Mouse (Mus musculus) heart, postnatal 10 days (tissue): ENCODE measurements around the gene Stab1. TPM values are rescaled to one million over a fixed set of nuclear protein-coding genes. Genes with fewer than 3 reads are reported as not detected.

Source experiments
- DNase-seq, 2 experiments: peaks; one replicate each; pipeline ENCODE4 v3.0.0; 2021
- intact Hi-C: fragments of 180-260 bp; cut with DNase I; formaldehyde crosslinking; loops from one replicate; pipeline ENCODE4 v1.15.1; 2025
- total RNA-seq, 2 experiments: library from RNA; stranded (reverse); gene quantifications; 2 replicates each; pipeline ENCODE4 v1.2.3; 2021

Gene Stab1
- total RNA-seq, 2 experiments from 2014 or later = 77.3 to 78.9 TPM

GRCm38 (mm10) chr14:31169508-31169907 lies 1.1 kb upstream of the Stab1 start:
- intact Hi-C loops = no loop called here
- DNase-seq = no peak

GRCm38 (mm10) chr14:31166827-31167226 lies 1.6 kb downstream of the Stab1 start:
- intact Hi-C loops = no loop called here
- no peak for DNase-seq

- peak; percentile 38 to 43 for DNase-seq
- intact Hi-C loops = loop anchor here (2.0 kb wide), 1 partner anchor 21 kb away; no protein-coding TSS in a partner anchor
Observed at GRCm38 (mm10) chr14:31165991-31166630, 2.3 kb downstream of the Stab1 start.

- intact Hi-C loops = loop anchor here (2.0 kb wide), 1 partner anchor 21 kb away; no protein-coding TSS in a partner anchor
- no peak for DNase-seq
Observed at GRCm38 (mm10) chr14:31165458-31165857, 3.0 kb downstream of the Stab1 start.

- peak; percentile 68 to 71 for DNase-seq
- intact Hi-C loops = loop anchor here (2.0 kb wide), 1 partner anchor 20 kb away; no protein-coding TSS in a partner anchor
Observed at GRCm38 (mm10) chr14:31165010-31165409, 3.4 kb downstream of the Stab1 start.

- peak; percentile 47 to 64 for DNase-seq
- intact Hi-C loops = loop anchor here (2.0 kb wide), 1 partner anchor 19 kb away; no protein-coding TSS in a partner anchor
Observed at GRCm38 (mm10) chr14:31164067-31164466, 4.4 kb downstream of the Stab1 start.

- DNase-seq = no peak
- intact Hi-C loops = loop anchor here (2.0 kb wide), 1 partner anchor 25 kb away; no protein-coding TSS in a partner anchor
Observed at GRCm38 (mm10) chr14:31161638-31162037, 6.8 kb downstream of the Stab1 start.

GRCm38 (mm10) chr14:31161191-31161590 lies 7.2 kb downstream of the Stab1 start:
- intact Hi-C loops = loop anchor here (2.0 kb wide), 1 partner anchor 24 kb away; no protein-coding TSS in a partner anchor
- DNase-seq = no peak

GRCm38 (mm10) chr14:31160196-31161150 lies 8.0 kb downstream of the Stab1 start:
- no peak for DNase-seq
- intact Hi-C loops = loop anchor here (2.0 kb wide), 1 partner anchor 24 kb away; no protein-coding TSS in a partner anchor

- DNase-seq = no peak
- intact Hi-C loops = loop anchor here (2.0 kb wide), 1 partner anchor 19 kb away; no protein-coding TSS in a partner anchor
Observed at GRCm38 (mm10) chr14:31145694-31146093, 22.7 kb downstream of the Stab1 start.

- intact Hi-C loops = no loop called here
- DNase-seq = no peak
Observed at GRCm38 (mm10) chr14:31141011-31141410, 27.4 kb downstream of the Stab1 start.

- no peak for DNase-seq
- intact Hi-C loops = no loop called here
Observed at GRCm38 (mm10) chr14:31140141-31140540, 28.3 kb downstream of the Stab1 start.

- DNase-seq = no peak
- intact Hi-C loops = no loop called here
Observed at GRCm38 (mm10) chr14:31139666-31140065, 28.8 kb downstream of the Stab1 start.

- no peak for DNase-seq
- intact Hi-C loops = no loop called here
Observed at GRCm38 (mm10) chr14:31138897-31139429, 29.5 kb downstream of the Stab1 start.

GRCm38 (mm10) chr14:31138219-31138896 lies 30.1 kb downstream of the Stab1 start:
- intact Hi-C loops = no loop called here
- no peak for DNase-seq

GRCm38 (mm10) chr14:31137791-31138190 lies 30.6 kb downstream of the Stab1 start:
- intact Hi-C loops = loop anchor here (2.0 kb wide), 1 partner anchor 23 kb away; no protein-coding TSS in a partner anchor
- peak in 1 of 2 experiments; percentile 51 for DNase-seq

GRCm38 (mm10) chr14:31137281-31137595 lies 31.2 kb downstream of the Stab1 start:
- no peak for DNase-seq
- intact Hi-C loops = loop anchor here (2.0 kb wide), 1 partner anchor 24 kb away; no protein-coding TSS in a partner anchor

GRCm38 (mm10) chr14:31136411-31137280 lies 31.8 kb downstream of the Stab1 start:
- DNase-seq = no peak
- intact Hi-C loops = loop anchor here (2.0 kb wide), 1 partner anchor 24 kb away; no protein-coding TSS in a partner anchor
